Comparison of ENCODE assay signal across 15 mouse cellular contexts in the genomic region with DNA sequence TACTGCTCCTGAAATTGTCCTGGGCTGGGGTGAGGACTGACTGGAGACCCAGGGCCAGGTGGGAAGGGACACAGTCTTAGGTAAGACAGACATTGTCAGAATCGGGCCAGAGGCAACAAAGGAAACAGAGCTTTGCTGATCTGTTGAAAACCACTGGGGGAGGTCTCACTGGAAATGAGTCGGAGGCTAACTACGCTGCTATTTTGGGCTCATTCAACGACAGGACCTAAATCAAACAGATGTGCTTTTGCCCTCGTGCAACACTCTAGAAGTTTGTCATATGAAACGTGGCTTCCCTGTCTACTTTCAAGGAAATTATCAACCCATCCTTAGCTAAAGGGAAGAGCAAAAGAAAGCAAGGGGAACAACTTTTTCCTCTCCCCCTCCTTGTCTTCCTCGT.
"Had no signal": no experiment of that assay in that cellular context is flagged by ENCODE, and none has a peak within 500 bp of the region (broad histone marks: within the 10 kb centered on the region; RNA-seq: fewer than 3 reads in every experiment).

No protein-coding gene starts in this region.

- H3K4me3 ChIP-seq: layer of hippocampus, adult 2 months; limb, embryonic 13.5 days; liver, embryonic 15.5 days; megakaryocyte, embryonic 14.5 days; midbrain, embryonic 15.5 days; neural tube, embryonic 12.5 days had no signal

- H3K4me1 ChIP-seq: liver, embryonic 15.5 days; megakaryocyte, embryonic 14.5 days; midbrain, embryonic 15.5 days had no signal

- H3K36me3 ChIP-seq: limb, embryonic 13.5 days; liver, embryonic 15.5 days; midbrain, embryonic 15.5 days; neural tube, embryonic 12.5 days had no signal

- DNase-seq: lung, adult 2 months; lung, postnatal 10 days; retina, postnatal 1 day; right cerebral cortex, postnatal 4 days; spleen, adult 18-20 months; thymus, adult 18-20 months; thymus, postnatal 14 days had no signal

- H3K27ac ChIP-seq: layer of hippocampus, adult 2 months; limb, embryonic 13.5 days; liver, embryonic 15.5 days; macrophage; midbrain, embryonic 15.5 days; neural tube, embryonic 12.5 days had no signal

- H3K9ac ChIP-seq: limb, embryonic 13.5 days; liver, embryonic 15.5 days; midbrain, embryonic 15.5 days; neural tube, embryonic 12.5 days had no signal

- H3K27me3 ChIP-seq: limb, embryonic 13.5 days; liver, embryonic 15.5 days; midbrain, embryonic 15.5 days; neural tube, embryonic 12.5 days had no signal

- ATAC-seq: midbrain, embryonic 15.5 days had no signal

- H3K4me2 ChIP-seq: limb, embryonic 13.5 days; liver, embryonic 15.5 days; midbrain, embryonic 11.5 days; midbrain, embryonic 15.5 days; neural tube, embryonic 12.5 days had no signal

- H3K9me3 ChIP-seq: limb, embryonic 13.5 days; liver, embryonic 15.5 days; midbrain, embryonic 15.5 days; neural tube, embryonic 12.5 days had no signal
